Mouse (Mus musculus) stomach, embryonic 14.5 days (tissue): Measurements from ENCODE around the gene Prelid3b. TPM values are rescaled to one million over a fixed set of nuclear protein-coding genes. Genes with fewer than 3 reads are reported as not detected.
A peak's percentile ranks its signal among the peaks of the same experiment; 100 is the strongest.

Source experiments
- ATAC-seq: fragments of 200-750 bp; cut with Nextera tagmentation; 2 replicates; pipeline ENCODE4 v1.8.0; 2017; ENCODE audit warnings: low read depth, moderate TSS enrichment; ENCODE audit not compliant: insufficient number of reproducible peaks, insufficient read depth, low FRiP score
- H3K27ac ChIP-seq: fragments of 300-500 bp; sonication (generic); 2 replicates; pipeline ENCODE4 v1.5.1; 2014; ENCODE audit warnings: mild to moderate bottlenecking, low read length, moderate library complexity, mixed read lengths
- H3K27me3 ChIP-seq: fragments of 300-500 bp; sonication (generic); 2 replicates; pipeline ENCODE4 v1.6.1; 2014; ENCODE audit warnings: low read length, control low read depth, mixed read lengths; ENCODE audit not compliant: control insufficient read depth, insufficient read depth
- H3K36me3 ChIP-seq: fragments of 300-500 bp; sonication (generic); 2 replicates; pipeline ENCODE4 v1.6.1; 2014; ENCODE audit warnings: mild to moderate bottlenecking, control low read depth, low read length, moderate library complexity, mixed read lengths; ENCODE audit not compliant: control insufficient read depth, insufficient read depth
- H3K4me1 ChIP-seq: fragments of 300-500 bp; sonication (generic); 2 replicates; pipeline ENCODE4 v1.6.1; 2014; ENCODE audit warnings: low read length, control low read depth, mixed read lengths; ENCODE audit not compliant: control insufficient read depth, insufficient read depth
- H3K4me2 ChIP-seq: fragments of 300-500 bp; sonication (generic); replicated peaks from 2 replicates; pipeline ENCODE4 v1.6.1; 2014; ENCODE audit warnings: low read depth, low read length, control low read depth
- H3K4me3 ChIP-seq: fragments of 300-500 bp; sonication (generic); 2 replicates; pipeline ENCODE4 v1.5.1; 2014; ENCODE audit warnings: low read depth, low read length, control low read depth
- H3K9ac ChIP-seq: fragments of 300-500 bp; sonication (generic); replicated peaks from 2 replicates; pipeline ENCODE4 v1.6.1; 2014; ENCODE audit warnings: low read depth, mild to moderate bottlenecking, control low read depth, low read length, moderate library complexity, mixed read lengths
- H3K9me3 ChIP-seq: fragments of 300-500 bp; sonication (generic); 2 replicates; pipeline ENCODE4 v1.6.1; 2016; ENCODE audit warnings: low read depth, low read length, control low read depth; ENCODE audit not compliant: control insufficient read depth
- WGBS: fragments of 180-500 bp; shearing (Covaris S2); extraction: QIAGEN DNeasy Blood & Tissue Kit; methylation state at CpG from one replicate; pipeline ENCODE4 v1.1.7; 2014; 5-methylcytosine and 5-hydroxymethylcytosine counted together
- polyA plus RNA-seq: library from polyadenylated mRNA; unstranded; fragments of >200 nt; fragmentation: Nextera tagmentation; extraction: Ambion mirVana; gene quantifications from 2 replicates; pipeline ENCODE4 v1.2.1, GENCODE M21; 2014

Prelid3b gene
- polyA plus RNA-seq, 1 experiment from 2014 or later: 99.9 TPM

DNA sequence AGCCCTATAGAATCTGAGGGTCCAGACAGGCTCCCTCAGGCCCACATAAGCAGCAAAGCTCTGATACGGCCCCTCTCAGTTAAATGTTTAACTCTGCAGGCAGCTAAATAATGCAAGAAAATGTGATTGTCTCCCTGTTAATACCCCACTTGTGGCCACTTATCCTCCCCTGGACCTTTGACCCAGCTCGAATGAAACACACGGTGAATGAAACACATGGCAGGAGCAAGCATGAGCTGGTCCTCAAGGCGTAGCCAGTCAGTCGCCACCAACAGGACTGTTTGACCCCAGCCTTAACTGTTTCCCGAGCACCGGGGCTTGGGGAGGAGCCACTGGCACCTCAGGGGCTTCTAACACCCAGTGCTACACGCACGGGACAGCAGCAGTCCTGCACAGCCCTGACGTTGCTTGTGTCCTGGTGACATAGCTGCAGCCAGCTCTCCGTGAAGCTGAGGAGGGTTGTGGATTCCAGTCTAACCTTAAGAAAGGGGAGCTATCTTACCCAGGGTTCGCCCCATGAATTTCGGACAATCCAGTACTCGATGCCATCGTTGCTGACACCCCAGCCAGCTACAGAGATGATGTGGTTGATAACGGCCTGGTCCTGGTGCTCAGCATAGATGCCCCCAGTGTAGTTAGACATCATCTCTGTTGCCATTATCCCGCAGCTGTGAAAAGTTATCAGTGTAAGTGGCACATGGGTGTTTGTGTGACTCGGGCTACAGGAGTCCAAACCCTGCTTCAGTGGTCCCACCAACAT lies 44.6 kb downstream of the Prelid3b start:
- H3K27me3 ChIP-seq: no peaks in the 10 kb centered on the region
- no peaks in the 10 kb centered on the region for H3K9me3 ChIP-seq
- 79% methylated on average over 18 of the region's 18 CpGs for WGBS
- ATAC-seq: no peak
- no peak overlapping the region for H3K4me2 ChIP-seq
- H3K27ac ChIP-seq: no peak overlapping the region
- H3K4me1 ChIP-seq: no peaks in the 10 kb centered on the region
- no peak overlapping the region for H3K9ac ChIP-seq
- H3K36me3 ChIP-seq: peaks cover 49% of the 10 kb centered on the region
- H3K4me3 ChIP-seq: no peak overlapping the region

DNA sequence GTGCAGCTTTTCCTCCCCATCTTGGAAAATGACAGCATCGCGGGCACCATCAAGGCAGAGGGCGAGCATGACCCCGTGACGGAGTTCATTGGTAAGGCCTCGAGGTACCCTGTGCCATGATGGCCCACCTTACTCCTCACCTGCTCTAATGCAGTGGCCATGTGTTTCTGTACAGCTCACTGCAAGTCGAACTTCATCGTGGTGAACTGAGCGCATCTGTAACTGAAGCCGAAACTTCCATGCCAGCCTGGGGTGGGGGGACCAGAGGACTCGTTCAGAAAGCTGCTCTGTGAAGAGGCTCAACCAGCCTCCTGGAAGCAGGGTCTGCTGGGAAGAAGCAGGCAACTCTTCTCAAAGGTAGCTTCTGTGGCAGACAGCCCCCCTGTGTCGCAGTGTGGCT lies 46.0 kb downstream of the Prelid3b start:
- Histone ChIP-seq H3K4me1 (no peaks in the 10 kb centered on the region), H3K4me2 (no peak overlapping the region), H3K36me3 (peaks cover 58% of the 10 kb centered on the region), H3K4me3 (no peak overlapping the region), H3K9ac (no peak overlapping the region), H3K27ac (no peak overlapping the region), H3K27me3 (no peaks in the 10 kb centered on the region), H3K9me3 (no peaks in the 10 kb centered on the region)
- WGBS: 90% methylated on average over 12 of the region's 12 CpGs
- ATAC-seq: no peak

DNA sequence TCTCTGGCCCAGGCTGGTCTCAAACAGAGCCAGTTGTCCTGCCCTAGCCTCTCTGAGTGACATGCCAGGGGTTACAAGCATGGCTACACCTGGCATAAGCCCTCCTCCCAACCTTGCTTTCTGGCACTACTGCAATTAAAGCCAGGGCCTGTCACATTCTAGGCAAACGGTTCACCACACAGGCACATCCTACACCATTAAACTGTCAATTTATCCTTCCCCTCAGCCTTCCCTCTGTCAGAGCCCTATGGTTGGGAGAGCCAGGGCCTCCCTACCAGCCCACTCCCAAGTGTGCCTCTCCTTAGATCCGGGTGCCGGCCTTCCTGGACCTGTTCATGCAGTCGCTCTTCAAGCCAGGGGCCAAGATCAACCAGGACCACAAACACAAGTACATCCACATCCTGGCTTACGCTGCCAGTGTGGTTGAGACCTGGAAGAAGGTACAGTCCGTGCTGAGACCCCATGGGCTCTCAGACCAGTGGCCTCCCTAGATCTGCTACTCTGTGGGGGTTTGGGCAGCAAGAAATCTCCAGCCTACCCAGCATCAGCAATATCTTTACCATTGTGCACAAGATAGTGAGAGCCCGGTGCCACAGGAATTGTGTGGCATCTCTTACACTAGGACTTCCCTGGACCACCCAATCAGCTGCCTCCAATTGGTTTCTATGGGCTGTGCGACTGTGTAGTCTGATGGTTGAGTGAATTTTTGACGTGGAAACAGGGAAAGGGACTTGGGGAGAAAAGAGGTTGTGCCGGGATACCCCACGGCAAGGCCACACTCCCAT lies 48.4 kb downstream of the Prelid3b start:
- H3K9me3 ChIP-seq: no peaks in the 10 kb centered on the region
- no peak for ATAC-seq

DNA sequence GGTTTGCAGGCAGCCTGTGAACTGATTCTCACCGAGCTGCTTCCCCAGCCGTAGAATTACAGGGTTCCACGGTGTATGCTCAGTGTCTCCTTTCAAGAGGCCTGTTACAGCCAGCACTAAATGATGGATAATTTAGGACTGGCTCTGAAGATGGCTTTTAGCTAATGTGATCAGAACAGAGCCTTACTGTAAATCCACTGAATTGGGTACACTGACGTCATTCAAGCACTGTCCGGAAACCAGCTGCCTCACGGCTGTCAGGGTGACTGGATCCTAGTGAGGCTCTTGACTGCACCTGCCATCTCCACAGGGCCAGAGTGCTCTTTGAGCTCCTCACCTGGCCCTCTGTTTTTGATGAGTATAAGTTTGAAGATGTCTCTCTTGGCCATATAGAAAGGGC lies 51.8 kb downstream of the Prelid3b start:
- Histone ChIP-seq H3K36me3 (peaks cover 39% of the 10 kb centered on the region), H3K4me3 (no peak overlapping the region), H3K9ac (no peak overlapping the region), H3K4me1 (peaks cover 7% of the 10 kb centered on the region), H3K9me3 (no peaks in the 10 kb centered on the region), H3K27ac (no peak overlapping the region), H3K4me2 (no peak overlapping the region), H3K27me3 (no peaks in the 10 kb centered on the region)
- 82% methylated on average over 6 of the region's 6 CpGs for WGBS
- no peak for ATAC-seq

More for the DNA sequence above, 48.4 kb downstream of the Prelid3b start:
- H3K4me1 ChIP-seq: no peaks in the 10 kb centered on the region
- H3K4me3 ChIP-seq: no peak overlapping the region
- H3K27ac ChIP-seq: no peak overlapping the region
- no peaks in the 10 kb centered on the region for H3K27me3 ChIP-seq
- H3K36me3 ChIP-seq: peaks cover 62% of the 10 kb centered on the region
- no peak overlapping the region for H3K9ac ChIP-seq
- H3K4me2 ChIP-seq: no peak overlapping the region
- WGBS: 95% methylated on average over 11 of the region's 11 CpGs

DNA sequence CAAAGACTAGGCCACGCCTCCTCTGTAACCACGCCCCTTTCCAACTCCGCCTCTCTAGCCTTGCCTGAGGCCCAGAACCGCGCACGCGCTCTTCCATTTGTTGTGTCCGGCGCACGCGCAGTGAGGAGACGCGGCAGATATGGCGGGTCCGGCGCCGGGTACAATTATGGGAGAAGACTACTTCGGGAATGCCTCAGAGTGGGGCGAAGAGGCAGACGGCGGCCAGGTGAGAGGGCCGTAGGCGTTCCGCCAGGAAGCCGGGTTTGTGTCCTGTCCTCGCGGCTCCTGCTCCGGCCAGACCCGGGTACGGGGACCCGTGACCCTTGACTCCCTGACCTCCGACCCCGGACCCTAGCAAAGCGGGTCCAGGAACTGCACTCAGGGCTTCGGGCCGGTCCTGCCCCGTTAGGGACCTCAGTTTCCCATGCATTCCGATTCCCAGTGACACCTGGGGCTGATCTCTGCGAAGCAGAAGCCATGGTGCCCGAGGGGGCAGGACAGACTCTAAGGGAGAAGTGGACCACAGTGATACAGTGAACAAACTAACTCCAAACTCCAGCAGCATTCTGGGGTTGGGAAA lies 57.1 kb downstream of the Prelid3b start, which contains the start of gene Nelfcd:
Gene Nelfcd (plus strand): TSS at position 74 of the 580 bp plus-strand sequence.
- ATAC-seq: peak; percentile 97
- H3K36me3 ChIP-seq: no peaks in the 10 kb centered on the region
- no peak within 1 kb of the TSS for H3K27ac ChIP-seq
- no peaks in the 10 kb centered on the region for H3K9me3 ChIP-seq
- peak within 1 kb of the TSS; percentile 70 for H3K4me2 ChIP-seq
- H3K27me3 ChIP-seq: no peaks in the 10 kb centered on the region
- H3K4me1 ChIP-seq: peaks cover 7% of the 10 kb centered on the region
- H3K4me3 ChIP-seq: peak within 1 kb of the TSS; percentile 82
- peak within 1 kb of the TSS; percentile 60 for H3K9ac ChIP-seq
- under 1% methylated on average over 40 of the region's 40 CpGs for WGBS

Other genes with a start within 250 kb of the Prelid3b start
- gene Gnas, start 188.8 kb downstream of the Prelid3b start, polyA plus RNA-seq: 1,470 and 1,806 TPM in 2 replicates
- 6.9 and 7.2 TPM in 2 replicates for gene Gm20721, start 126.4 kb downstream of the Prelid3b start, polyA plus RNA-seq
- 117 and 125 TPM in 2 replicates for gene Nelfcd, start 57.3 kb downstream of the Prelid3b start, polyA plus RNA-seq
- gene Ctsz, start 34.0 kb downstream of the Prelid3b start, polyA plus RNA-seq: 167 and 176 TPM in 2 replicates
- gene Tubb1, start 22.4 kb downstream of the Prelid3b start, polyA plus RNA-seq: 0.84 and 1.4 TPM in 2 replicates
- gene Atp5e, start 9.0 kb downstream of the Prelid3b start, polyA plus RNA-seq: 875 and 936 TPM in 2 replicates
- 0.03 and 0.04 TPM in 2 replicates for gene Zfp831, start 170.5 kb upstream of the Prelid3b start, polyA plus RNA-seq